Mouse (Mus musculus) heart, adult 2 months (tissue): ENCODE results near the gene Ano2.

ENCODE experiments used
- CTCF ChIP-seq: fragments of 200-600 bp; IDR thresholded peaks from 2 replicates; pipeline ENCODE4 v1.8.1; 2022; ENCODE audit warnings: antibody characterized with exemption, mild to moderate bottlenecking, moderate library complexity
- EP300 ChIP-seq: fragments of 200-500 bp; IDR thresholded peaks from 2 replicates; pipeline ENCODE4 v1.6.1; 2011; ENCODE audit warnings: low read depth, low read length, control low read depth; ENCODE audit not compliant: insufficient read depth

DNA sequence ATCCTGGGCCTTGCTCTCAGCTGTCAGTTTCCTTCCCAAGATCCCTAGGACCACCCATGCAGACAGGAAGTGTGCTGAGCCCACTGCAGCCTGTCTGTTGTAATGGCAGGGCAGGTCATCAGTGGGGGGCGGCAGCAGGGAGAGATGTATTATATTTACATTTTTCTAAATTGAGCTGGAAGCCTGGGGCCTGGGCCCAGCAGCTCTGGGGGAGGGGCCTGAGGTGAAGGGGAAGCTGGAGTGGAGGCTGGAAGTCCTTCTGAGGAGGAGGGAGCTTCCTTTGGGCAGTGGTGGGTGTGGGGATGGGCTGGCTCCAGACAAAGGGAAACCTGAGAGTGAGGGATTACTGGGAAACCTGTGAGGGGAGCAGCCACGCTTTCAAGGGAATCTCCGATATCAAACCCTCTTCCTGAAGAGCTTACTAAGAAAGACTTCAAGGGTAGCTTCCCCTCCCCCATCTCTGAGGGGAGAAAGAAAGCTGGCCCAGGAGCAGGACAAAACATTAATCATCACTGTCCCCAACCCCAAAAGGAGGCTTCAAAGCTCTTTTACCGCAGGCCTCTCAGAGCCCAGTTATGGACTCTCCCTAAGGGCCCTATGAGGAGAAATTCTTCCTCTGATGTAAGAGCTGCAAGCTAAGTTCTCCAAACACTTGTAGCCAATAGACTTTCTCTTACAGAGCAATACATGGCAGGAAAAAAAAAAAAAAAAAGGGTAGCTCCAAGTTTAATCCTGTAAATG lies 313.0 kb downstream of the Ano2 start:
- TF ChIP-seq CTCF: no peak
- no peak for TF ChIP-seq EP300
